Mouse (Mus musculus) liver, embryonic 11.5 days (tissue): ENCODE data around the gene Nup62. TPM values are rescaled to one million over a fixed set of nuclear protein-coding genes. Genes with fewer than 3 reads are reported as not detected.
A peak's percentile ranks its signal among the peaks of the same experiment; 100 is the strongest.

Experiments used
- ATAC-seq: fragments of 200-750 bp; cut with Nextera tagmentation; replicated peaks from 2 replicates; pipeline ENCODE4 v1.8.0; 2017; ENCODE audit warnings: moderate number of reproducible peaks, mild to moderate bottlenecking, moderate TSS enrichment, moderate library complexity; ENCODE audit not compliant: low FRiP score
- DNase-seq: peaks from one replicate; pipeline ENCODE4 v3.0.0-alpha.2; 2017; ENCODE audit warnings: low spot score
- H3K27ac ChIP-seq: fragments of 300-500 bp; sonication (generic); 2 replicates; pipeline ENCODE4 v1.5.1; 2014; ENCODE audit warnings: mild to moderate bottlenecking, low read depth, low read length, control low read depth
- H3K27me3 ChIP-seq: fragments of 300-500 bp; sonication (generic); replicated peaks from 2 replicates; pipeline ENCODE4 v1.6.1; 2014; ENCODE audit warnings: low read length, mixed read lengths; ENCODE audit not compliant: control insufficient read depth, insufficient read depth
- H3K36me3 ChIP-seq: fragments of 300-500 bp; sonication (generic); 2 replicates; pipeline ENCODE4 v1.6.1; 2014; ENCODE audit warnings: mild to moderate bottlenecking, low read length, moderate library complexity, mixed read lengths; ENCODE audit not compliant: control insufficient read depth, insufficient read depth
- H3K4me1 ChIP-seq: fragments of 300-500 bp; sonication (generic); replicated peaks from 2 replicates; pipeline ENCODE4 v1.6.1; 2014; ENCODE audit warnings: low read length, mixed read lengths; ENCODE audit not compliant: control insufficient read depth, insufficient read depth
- H3K4me2 ChIP-seq: fragments of 300-500 bp; sonication (generic); 2 replicates; pipeline ENCODE4 v1.6.1; 2014; ENCODE audit warnings: mild to moderate bottlenecking, control low read depth, moderate library complexity
- H3K4me3 ChIP-seq: fragments of 300-500 bp; sonication (generic); 2 replicates; pipeline ENCODE4 v1.5.1; 2014; ENCODE audit warnings: low read depth, low read length, control low read depth
- H3K9ac ChIP-seq: fragments of 300-500 bp; sonication (generic); 2 replicates; pipeline ENCODE4 v1.6.1; 2014; ENCODE audit warnings: low read depth, low read length, control low read depth
- H3K9me3 ChIP-seq: fragments of 300-500 bp; sonication (generic); 2 replicates; pipeline ENCODE4 v1.6.1; 2016; ENCODE audit warnings: low read length, inconsistent platforms, mixed read lengths; ENCODE audit not compliant: control insufficient read depth
- WGBS: fragments of 180-500 bp; shearing (Covaris S2); extraction: QIAGEN DNeasy Blood & Tissue Kit; methylation state at CpG from one replicate; pipeline ENCODE4 v1.1.7; 2014; 5-methylcytosine and 5-hydroxymethylcytosine counted together
- polyA plus RNA-seq: library from polyadenylated mRNA; unstranded; fragments of >200 nt; fragmentation: Nextera tagmentation; extraction: Ambion mirVana; gene quantifications from 2 replicates; pipeline ENCODE4 v1.2.1, GENCODE M21; 2014

Nup62 gene
- polyA plus RNA-seq, 1 experiment from 2014 or later, result 85.7 TPM

DNA sequence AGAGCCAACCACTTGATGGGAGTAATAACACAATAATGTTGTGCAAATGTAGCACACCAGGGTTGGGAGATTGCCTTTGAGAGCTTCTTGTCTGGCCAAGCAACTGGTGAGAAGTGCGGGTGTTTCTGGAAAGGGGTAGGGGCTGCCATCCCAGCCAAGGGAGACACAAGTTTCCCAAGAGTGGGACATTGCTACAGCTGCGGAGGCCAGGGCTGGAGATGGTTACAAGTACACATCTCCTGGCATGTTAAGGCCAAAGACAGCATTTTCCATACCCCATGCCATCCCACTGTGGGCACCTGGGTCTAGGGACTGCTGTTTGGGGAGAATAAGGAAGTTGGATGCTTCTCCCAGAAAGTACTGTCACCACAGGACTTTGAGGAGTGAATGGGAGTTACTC, 37.2 kb downstream of the Nup62 start:
- no peak overlapping the region for H3K27ac ChIP-seq
- H3K4me3 ChIP-seq, result no peak overlapping the region
- no peak for DNase-seq
- no peaks in the 10 kb centered on the region for H3K9me3 ChIP-seq
- H3K4me1 ChIP-seq, result peaks cover 47% of the 10 kb centered on the region
- no peak overlapping the region; the same call in 1 of the 2 replicates for H3K9ac ChIP-seq
- peak overlapping the region; percentile 93 for H3K4me2 ChIP-seq
- 87% methylated on average over 2 of the region's 2 CpGs for WGBS
- peaks cover 8% of the 10 kb centered on the region; the same call in 1 of the 2 replicates for H3K36me3 ChIP-seq
- H3K27me3 ChIP-seq, result no peaks in the 10 kb centered on the region
- ATAC-seq, result no peak

DNA sequence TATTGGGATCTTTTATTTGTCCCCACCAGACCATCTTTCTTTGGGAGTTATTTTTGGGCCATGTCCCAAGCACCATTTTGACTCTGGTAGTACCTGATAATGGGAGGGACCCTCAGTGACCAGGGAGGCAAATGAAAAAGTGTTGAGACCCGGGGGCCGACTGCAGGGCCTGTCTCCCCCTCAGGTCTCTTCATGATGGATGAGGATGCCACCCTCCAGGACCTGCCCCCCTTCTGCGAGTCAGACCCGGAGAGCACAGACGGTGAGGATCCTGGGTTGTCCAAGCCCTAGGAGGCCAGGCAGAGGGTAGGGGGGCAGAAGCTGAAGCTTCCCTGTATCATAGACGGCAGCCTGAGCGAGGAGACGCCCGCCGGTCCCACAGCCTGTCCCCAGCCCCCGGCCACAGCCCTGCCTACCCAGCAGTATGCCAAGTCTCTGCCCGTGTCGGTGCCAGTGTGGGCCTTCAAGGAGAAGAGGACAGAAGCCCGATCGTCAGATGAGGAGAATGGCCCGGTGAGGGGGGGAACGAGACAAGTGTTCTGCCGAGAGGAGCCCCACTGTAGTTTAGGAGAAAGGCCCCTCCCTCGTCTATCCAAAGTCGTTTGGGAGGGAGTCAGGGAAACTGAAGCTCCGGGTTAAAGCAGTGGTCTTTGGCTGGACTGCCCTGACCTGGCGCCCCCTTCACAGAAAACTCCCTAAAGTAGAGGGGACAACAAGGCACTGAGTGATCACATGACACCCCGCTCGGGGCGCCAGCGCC, 37.9 kb downstream of the Nup62 start:
- H3K9ac ChIP-seq, result peak overlapping the region; percentile 84
- H3K4me1 ChIP-seq, result peaks cover 52% of the 10 kb centered on the region
- H3K27ac ChIP-seq, result peak overlapping the region; percentile 97
- peaks cover 8% of the 10 kb centered on the region; the same call in 1 of the 2 replicates for H3K36me3 ChIP-seq
- DNase-seq, result no peak
- H3K9me3 ChIP-seq, result no peaks in the 10 kb centered on the region
- peak overlapping the region; percentile 62 for H3K4me3 ChIP-seq
- no peaks in the 10 kb centered on the region for H3K27me3 ChIP-seq
- H3K4me2 ChIP-seq, result peak overlapping the region; percentile 93
- no peak for ATAC-seq
- 28% methylated on average over 26 of the region's 26 CpGs for WGBS

DNA sequence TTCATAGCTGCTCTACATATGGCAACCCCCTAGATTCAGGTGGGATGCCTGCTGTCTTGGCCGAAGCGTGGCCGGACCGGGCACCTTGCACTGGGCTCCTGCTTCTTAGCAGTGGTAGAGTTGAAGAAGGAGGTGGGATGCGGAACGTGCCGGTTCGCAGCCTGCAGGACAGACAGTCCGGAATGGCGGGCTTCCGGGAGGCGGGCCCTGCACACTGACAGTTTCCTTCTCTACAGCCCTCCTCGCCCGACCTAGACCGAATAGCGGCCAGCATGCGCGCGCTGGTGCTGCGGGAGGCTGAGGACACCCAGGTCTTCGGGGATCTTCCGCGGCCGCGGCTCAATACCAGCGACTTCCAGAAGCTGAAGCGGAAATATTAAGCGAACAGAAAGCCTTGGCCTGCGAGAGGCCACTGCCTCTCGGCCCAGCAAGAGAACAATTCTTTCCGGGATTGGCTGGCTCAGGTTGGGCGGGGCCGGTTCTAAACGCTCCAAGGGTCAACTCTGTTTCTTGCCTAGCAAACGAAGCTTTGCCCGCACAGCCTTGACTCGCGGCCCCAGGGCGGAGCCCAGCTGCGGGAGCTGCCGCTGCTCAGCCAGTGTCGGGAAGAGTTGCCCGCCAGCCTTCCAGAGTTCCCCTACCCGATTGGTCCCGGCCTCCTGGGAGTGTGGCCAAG, 38.6 kb downstream of the Nup62 start:
- Histone ChIP-seq H3K4me1 (peaks cover 52% of the 10 kb centered on the region), H3K9me3 (no peaks in the 10 kb centered on the region), H3K27ac (peak overlapping the region; percentile 97), H3K9ac (peak overlapping the region; percentile 84), H3K36me3 (peaks cover 8% of the 10 kb centered on the region; the same call in 1 of the 2 replicates), H3K27me3 (no peaks in the 10 kb centered on the region), H3K4me3 (peak overlapping the region; percentile 62), H3K4me2 (peak overlapping the region; percentile 93)
- DNase-seq (peak; percentile 86), ATAC-seq (peak; percentile 70)
- 1% methylated on average over 45 of the region's 45 CpGs for WGBS

DNA sequence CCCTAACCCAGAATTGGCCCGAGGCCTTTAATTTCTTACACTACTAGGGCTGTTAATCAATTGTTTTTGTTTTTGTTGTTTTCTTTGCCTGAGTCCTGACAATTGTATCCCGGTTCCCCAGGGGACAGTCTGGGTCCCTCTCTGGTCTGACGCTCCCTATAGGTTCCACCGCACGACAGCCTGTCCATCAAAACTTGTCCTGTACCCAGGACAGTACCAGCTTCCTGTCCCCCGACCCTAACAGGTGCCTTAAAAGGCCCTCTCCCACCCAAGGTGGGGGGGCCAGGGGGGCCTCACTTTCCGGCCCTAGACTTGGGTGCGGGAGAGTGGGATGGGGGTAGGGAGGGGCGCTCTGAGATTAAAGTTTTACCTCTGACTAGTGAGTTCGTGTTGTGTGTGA, 39.1 kb downstream of the Nup62 start:
- Histone ChIP-seq H3K9ac (peak overlapping the region; percentile 84), H3K4me2 (peak overlapping the region; percentile 93), H3K27me3 (no peaks in the 10 kb centered on the region), H3K36me3 (peaks cover 8% of the 10 kb centered on the region; the same call in 1 of the 2 replicates), H3K4me3 (peak overlapping the region; percentile 62), H3K27ac (peak overlapping the region; percentile 97), H3K9me3 (no peaks in the 10 kb centered on the region), H3K4me1 (peaks cover 52% of the 10 kb centered on the region)
- ATAC-seq (no peak), DNase-seq (no peak)
- 40% methylated on average over 10 of the region's 10 CpGs for WGBS

DNA sequence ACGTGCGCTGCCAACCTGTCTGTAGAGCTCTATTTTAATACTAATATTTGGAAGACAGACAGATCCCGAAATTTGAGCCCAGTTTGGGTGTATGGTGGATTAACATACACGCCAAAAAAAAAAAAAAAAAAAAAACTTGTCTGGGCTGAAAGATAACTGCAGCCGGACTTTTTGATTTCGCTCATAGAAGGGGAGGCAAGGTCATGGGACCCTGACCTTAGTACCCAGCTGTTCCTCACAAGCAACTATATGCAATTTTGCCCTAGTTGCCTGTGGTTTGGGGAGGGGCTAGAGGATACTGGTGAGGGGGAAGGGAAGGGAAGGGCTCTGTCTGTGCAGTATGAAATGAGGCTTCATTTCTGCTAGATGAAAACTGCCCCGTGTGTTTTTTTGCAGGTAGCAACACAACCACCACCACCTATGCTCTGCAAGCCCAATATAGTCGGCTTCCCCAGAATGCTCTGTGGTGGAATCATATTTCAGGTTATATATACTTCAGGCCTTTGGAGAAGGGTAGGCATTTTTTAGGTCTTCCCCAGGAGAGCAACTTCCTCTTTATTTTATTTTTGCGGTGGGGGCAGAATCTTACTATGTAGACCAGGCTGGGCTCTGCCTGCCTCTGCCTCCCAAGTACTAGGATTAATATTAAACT, 40.5 kb downstream of the Nup62 start:
- peak overlapping the region; percentile 93 for H3K4me2 ChIP-seq
- peaks cover 51% of the 10 kb centered on the region for H3K4me1 ChIP-seq
- ATAC-seq, result no peak
- H3K27me3 ChIP-seq, result no peaks in the 10 kb centered on the region
- peak overlapping the region; percentile 83 for H3K9ac ChIP-seq
- no peaks in the 10 kb centered on the region for H3K9me3 ChIP-seq
- 34% methylated on average over 9 of the region's 9 CpGs for WGBS
- H3K36me3 ChIP-seq, result peaks cover 9% of the 10 kb centered on the region; the same call in 1 of the 2 replicates
- no peak for DNase-seq
- H3K27ac ChIP-seq, result peak overlapping the region; percentile 97
- peak overlapping the region; percentile 91 for H3K4me3 ChIP-seq

DNA sequence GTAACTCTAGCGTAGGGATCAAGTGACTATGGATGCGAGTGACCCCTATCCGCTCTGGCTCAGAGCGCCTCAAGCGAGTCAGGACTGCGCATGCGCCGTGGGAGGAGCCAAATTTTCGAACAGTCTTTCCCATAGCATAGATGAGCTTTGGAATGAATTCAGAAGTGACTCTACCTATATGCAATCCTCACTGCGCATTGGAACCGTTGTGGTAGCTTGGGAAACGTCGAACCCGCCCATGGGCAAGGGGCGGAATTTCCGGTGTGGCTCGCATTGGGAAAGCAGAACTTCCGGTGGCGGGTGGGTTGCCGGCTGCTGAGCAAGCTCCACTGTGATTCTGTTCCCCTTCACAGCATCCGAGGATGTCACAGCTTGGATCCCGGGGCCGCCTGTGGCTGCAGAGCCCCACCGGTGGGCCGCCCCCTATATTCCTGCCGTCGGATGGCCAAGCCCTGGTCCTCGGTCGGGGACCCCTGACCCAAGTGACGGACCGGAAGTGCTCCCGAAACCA, 41.2 kb downstream of the Nup62 start, which contains the start of gene Pnkp:
Gene Pnkp (plus strand): TSS at position 98 of the 511 bp plus-strand sequence.
- DNase-seq (peak; percentile 86), ATAC-seq (peak; percentile 16)
- peak within 1 kb of the TSS; percentile 97 for H3K27ac ChIP-seq
- peak within 1 kb of the TSS; percentile 83 for H3K9ac ChIP-seq
- no peaks in the 10 kb centered on the region for H3K27me3 ChIP-seq
- H3K4me3 ChIP-seq, result peak within 1 kb of the TSS; percentile 91
- H3K36me3 ChIP-seq, result peaks cover 13% of the 10 kb centered on the region
- H3K4me1 ChIP-seq, result peaks cover 50% of the 10 kb centered on the region
- H3K4me2 ChIP-seq, result peak within 1 kb of the TSS; percentile 93
- WGBS, result under 1% methylated on average over 32 of the region's 32 CpGs
- no peaks in the 10 kb centered on the region for H3K9me3 ChIP-seq

DNA sequence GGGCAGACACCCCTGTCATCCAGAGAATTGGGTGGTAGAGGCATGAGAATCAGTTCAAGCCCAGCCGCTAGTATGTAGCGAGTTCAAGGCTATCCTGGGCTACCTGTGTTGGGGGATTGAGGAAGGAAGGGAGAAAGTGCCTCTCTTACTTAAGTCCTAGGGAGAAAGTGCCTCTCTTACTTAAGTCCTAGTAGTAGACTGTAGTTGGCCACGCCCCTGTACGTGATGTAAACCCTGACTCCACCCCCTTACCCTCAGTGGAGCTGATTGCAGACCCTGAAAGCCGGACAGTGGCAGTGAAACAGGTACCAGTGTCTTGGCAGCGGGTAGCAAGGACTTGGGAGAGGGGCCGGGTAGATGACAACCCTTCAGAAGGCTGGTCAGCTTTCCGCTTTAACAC, 42.0 kb downstream of the Nup62 start:
- no peak for DNase-seq
- Histone ChIP-seq H3K4me2 (peak overlapping the region; percentile 93), H3K36me3 (peaks cover 15% of the 10 kb centered on the region), H3K4me3 (peak overlapping the region; percentile 91), H3K27ac (peak overlapping the region; percentile 97), H3K9ac (peak overlapping the region; percentile 83), H3K27me3 (no peaks in the 10 kb centered on the region), H3K4me1 (peaks cover 44% of the 10 kb centered on the region), H3K9me3 (no peaks in the 10 kb centered on the region)
- 26% methylated on average over 8 of the region's 8 CpGs for WGBS
- no peak; the same call in 1 of the 2 replicates for ATAC-seq

DNA sequence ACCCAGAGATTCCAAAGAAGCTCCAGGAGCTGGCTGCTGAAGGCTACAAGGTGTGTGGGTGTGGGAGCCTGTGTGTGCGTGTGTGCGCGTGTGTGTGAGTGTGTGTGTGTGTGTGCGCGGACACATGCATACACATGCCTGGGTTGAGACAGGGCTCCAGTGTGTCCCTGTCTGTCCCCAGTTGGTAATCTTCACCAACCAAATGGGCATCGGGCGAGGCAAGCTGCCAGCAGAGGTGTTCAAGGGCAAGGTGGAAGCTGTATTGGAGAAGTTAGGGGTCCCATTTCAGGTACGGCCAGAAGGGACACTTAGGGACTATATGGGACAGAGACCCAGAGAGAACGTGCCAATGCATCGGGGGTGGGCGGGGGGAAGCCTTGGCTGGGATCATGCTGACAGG, 44.0 kb downstream of the Nup62 start:
- H3K27me3 ChIP-seq, result no peaks in the 10 kb centered on the region
- no peak overlapping the region for H3K9ac ChIP-seq
- no peak overlapping the region for H3K4me2 ChIP-seq
- peaks cover 35% of the 10 kb centered on the region for H3K4me1 ChIP-seq
- 90% methylated on average over 11 of the region's 11 CpGs for WGBS
- H3K27ac ChIP-seq, result no peak overlapping the region
- peaks cover 35% of the 10 kb centered on the region for H3K36me3 ChIP-seq
- H3K9me3 ChIP-seq, result no peaks in the 10 kb centered on the region
- DNase-seq, result no peak
- ATAC-seq, result no peak
- H3K4me3 ChIP-seq, result no peak overlapping the region
